Mouse (Mus musculus) small intestine, adult 2 months (tissue): ENCODE measurements around the gene Tepp.

Experiments used
- CTCF ChIP-seq: fragments of 200-500 bp; IDR thresholded peaks from 2 replicates; pipeline ENCODE4 v1.5.1; 2012; ENCODE audit warnings: low read depth, mild to moderate bottlenecking, control low read depth, inconsistent platforms, low read length, moderate library complexity, mixed read lengths; ENCODE audit not compliant: insufficient replicate concordance, insufficient read length; ENCODE audit errors: extremely low read depth
- POLR2A ChIP-seq: fragments of 200-500 bp; IDR thresholded peaks from 2 replicates; pipeline ENCODE4 v1.6.1; 2012; ENCODE audit warnings: low read depth, mild to moderate bottlenecking, control low read depth, inconsistent platforms, low read length, moderate library complexity

DNA sequence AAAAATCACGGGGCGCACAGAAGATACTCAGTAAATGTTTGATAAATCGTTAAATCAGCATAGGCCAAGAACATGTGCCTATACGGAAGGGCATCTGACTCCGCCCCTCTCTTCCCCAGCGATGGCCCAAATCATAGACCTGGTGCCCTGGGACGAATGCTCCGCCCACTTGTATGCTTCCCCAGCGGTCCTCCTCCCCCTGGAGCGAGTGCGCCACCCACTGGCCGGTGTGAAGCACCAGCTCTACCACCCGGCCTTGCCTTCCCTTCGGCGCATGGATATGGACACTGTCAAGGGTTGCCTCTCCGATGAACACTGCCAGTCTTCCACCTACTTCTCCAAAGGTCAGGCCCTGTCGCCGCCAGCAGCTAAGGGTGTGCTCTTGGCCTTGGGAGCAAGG lies 2.5 kb downstream of the Tepp start:
- TF ChIP-seq POLR2A (no peak), CTCF (no peak)
